Mouse (Mus musculus) mesoderm, embryonic 11.5 days (tissue): ENCODE data around the gene Pik3ap1.
A peak's percentile ranks its signal among the peaks of the same experiment; 100 is the strongest.
"Not testable (repeated sequence)": the region's sequence is repeated elsewhere in the genome, so short reads cannot be mapped to it uniquely, and the experiment has no call there.

ENCODE experiments used
- DNase-seq: peaks from one replicate; pipeline ENCODE4 v3.0.0-alpha.2; 2012; ENCODE audit warnings: low read depth, low spot score

The Pik3ap1 gene

GRCm38 (mm10) chr19:41332228-41332627 is 52.7 kb downstream of the Pik3ap1 start:
- no peak for DNase-seq

GRCm38 (mm10) chr19:41330401-41330800 is 54.5 kb downstream of the Pik3ap1 start:
- DNase-seq = no peak

GRCm38 (mm10) chr19:41329961-41330360 is 54.9 kb downstream of the Pik3ap1 start:
- DNase-seq = no peak

GRCm38 (mm10) chr19:41328743-41329142 is 56.2 kb downstream of the Pik3ap1 start:
- DNase-seq = no peak

GRCm38 (mm10) chr19:41323813-41324212 is 61.1 kb downstream of the Pik3ap1 start:
- DNase-seq = no peak

GRCm38 (mm10) chr19:41323125-41323524 is 61.8 kb downstream of the Pik3ap1 start:
- no peak for DNase-seq

- DNase-seq = no peak
Observed at GRCm38 (mm10) chr19:41321149-41321548, 63.8 kb downstream of the Pik3ap1 start.

- peak; percentile 65 for DNase-seq
Observed at GRCm38 (mm10) chr19:41317315-41318095, 67.4 kb downstream of the Pik3ap1 start.

GRCm38 (mm10) chr19:41314696-41315095 is 70.2 kb downstream of the Pik3ap1 start:
- no peak for DNase-seq

- DNase-seq = peak; percentile 54
Observed at GRCm38 (mm10) chr19:41313663-41314062, 71.2 kb downstream of the Pik3ap1 start.

GRCm38 (mm10) chr19:41312587-41312986 is 72.3 kb downstream of the Pik3ap1 start:
- not testable (repeated sequence) for DNase-seq

GRCm38 (mm10) chr19:41312027-41312426 is 72.9 kb downstream of the Pik3ap1 start:
- no peak for DNase-seq

GRCm38 (mm10) chr19:41310971-41311703 is 73.8 kb downstream of the Pik3ap1 start:
- peak; percentile 71 for DNase-seq

GRCm38 (mm10) chr19:41303933-41304332 is 81.0 kb downstream of the Pik3ap1 start:
- no peak for DNase-seq

- no peak for DNase-seq
Observed at GRCm38 (mm10) chr19:41303433-41303832, 81.5 kb downstream of the Pik3ap1 start.

- DNase-seq = peak; percentile 73
Observed at GRCm38 (mm10) chr19:41301856-41302255, 83.0 kb downstream of the Pik3ap1 start.

- DNase-seq = no peak
Observed at GRCm38 (mm10) chr19:41299446-41299845, 85.5 kb downstream of the Pik3ap1 start.

- DNase-seq = peak; percentile 36
Observed at GRCm38 (mm10) chr19:41290952-41291619, 93.8 kb downstream of the Pik3ap1 start.

- DNase-seq = no peak
Observed at GRCm38 (mm10) chr19:41288568-41288967, 96.3 kb downstream of the Pik3ap1 start.

GRCm38 (mm10) chr19:41287224-41287623 is 97.7 kb downstream of the Pik3ap1 start:
- no peak for DNase-seq

- DNase-seq = no peak
Observed at GRCm38 (mm10) chr19:41284515-41284914, 100.4 kb downstream of the Pik3ap1 start.

GRCm38 (mm10) chr19:41282718-41283117 is 102.2 kb downstream of the Pik3ap1 start:
- DNase-seq = no peak
